Mouse (Mus musculus): ENCODE measurements at regions not wholly inside any gene's neighbourhood (a gene's known extent, or its start where the extent isn't known, plus 50 kb on each side); places are given as distances from the start of the nearest gene placed in this dataset.
"Not testable (repeated sequence)": the region's sequence is repeated elsewhere in the genome, so short reads cannot be mapped to it uniquely, and the experiment has no call there.

GRCm38 (mm10) chr13:99128979-99129378 is 55.6 kb upstream of the Zfp366 start:
- no peak for ATAC-seq (ENCODE audit: insufficient number of reproducible peaks, low FRiP score, low TSS enrichment)

GRCm38 (mm10) chr13:99128284-99128691 is 56.3 kb upstream of the Zfp366 start:
- ATAC-seq (ENCODE audit: insufficient number of reproducible peaks, low FRiP score, low TSS enrichment) = no peak

- ATAC-seq (ENCODE audit: insufficient number of reproducible peaks, low FRiP score, low TSS enrichment) = no peak
Observed at GRCm38 (mm10) chr13:99127716-99128115, 56.9 kb upstream of the Zfp366 start.

- not testable (repeated sequence) for ATAC-seq (ENCODE audit: insufficient number of reproducible peaks, low FRiP score, low TSS enrichment)
Observed at GRCm38 (mm10) chr13:99126971-99127370, 57.7 kb upstream of the Zfp366 start.

- ATAC-seq (ENCODE audit: insufficient number of reproducible peaks, low FRiP score, low TSS enrichment) = no peak
Observed at GRCm38 (mm10) chr13:99126538-99126937, 58.1 kb upstream of the Zfp366 start.

GRCm38 (mm10) chr13:99125946-99126345 is 58.7 kb upstream of the Zfp366 start:
- ATAC-seq (ENCODE audit: insufficient number of reproducible peaks, low FRiP score, low TSS enrichment) = no peak

- ATAC-seq (ENCODE audit: insufficient number of reproducible peaks, low FRiP score, low TSS enrichment) = no peak
Observed at GRCm38 (mm10) chr13:99124894-99125570, 59.6 kb upstream of the Zfp366 start.

- no peak for ATAC-seq (ENCODE audit: insufficient number of reproducible peaks, low FRiP score, low TSS enrichment)
Observed at GRCm38 (mm10) chr13:99124141-99124540, 60.5 kb upstream of the Zfp366 start.

- ATAC-seq (ENCODE audit: insufficient number of reproducible peaks, low FRiP score, low TSS enrichment) = no peak
Observed at GRCm38 (mm10) chr13:99123476-99124140, 61.0 kb upstream of the Zfp366 start.

GRCm38 (mm10) chr13:99122539-99122938 is 62.1 kb upstream of the Zfp366 start:
- ATAC-seq (ENCODE audit: insufficient number of reproducible peaks, low FRiP score, low TSS enrichment) = not testable (repeated sequence)

- no peak for ATAC-seq (ENCODE audit: insufficient number of reproducible peaks, low FRiP score, low TSS enrichment)
Observed at GRCm38 (mm10) chr13:99121096-99121495, 63.5 kb upstream of the Zfp366 start.

GRCm38 (mm10) chr13:99119941-99120340 is 64.7 kb upstream of the Zfp366 start:
- ATAC-seq (ENCODE audit: insufficient number of reproducible peaks, low FRiP score, low TSS enrichment) = no peak

GRCm38 (mm10) chr13:99118901-99119300 is 65.7 kb upstream of the Zfp366 start:
- ATAC-seq (ENCODE audit: insufficient number of reproducible peaks, low FRiP score, low TSS enrichment) = no peak

GRCm38 (mm10) chr13:99115541-99115940 is 69.1 kb upstream of the Zfp366 start:
- ATAC-seq (ENCODE audit: insufficient number of reproducible peaks, low FRiP score, low TSS enrichment) = no peak

- no peak for ATAC-seq (ENCODE audit: insufficient number of reproducible peaks, low FRiP score, low TSS enrichment)
Observed at GRCm38 (mm10) chr13:99114565-99114964, 70.1 kb upstream of the Zfp366 start.

- no peak for ATAC-seq (ENCODE audit: insufficient number of reproducible peaks, low FRiP score, low TSS enrichment)
Observed at GRCm38 (mm10) chr13:99111736-99112386, 72.8 kb upstream of the Zfp366 start.

- no peak for ATAC-seq (ENCODE audit: insufficient number of reproducible peaks, low FRiP score, low TSS enrichment)
Observed at GRCm38 (mm10) chr13:99107983-99108382, 76.6 kb upstream of the Zfp366 start.

GRCm38 (mm10) chr13:99102089-99102681 is 82.4 kb upstream of the Zfp366 start:
- ATAC-seq (ENCODE audit: insufficient number of reproducible peaks, low FRiP score, low TSS enrichment) = no peak

GRCm38 (mm10) chr13:99100430-99101409 is 83.9 kb upstream of the Zfp366 start:
- ATAC-seq (ENCODE audit: insufficient number of reproducible peaks, low FRiP score, low TSS enrichment) = no peak; the same call in 1 of the 2 replicates
